Mouse (Mus musculus) G1E (cell line): Measurements from ENCODE around the gene Sgsm2. TPM values are rescaled to one million over a fixed set of nuclear protein-coding genes. Genes with fewer than 3 reads are reported as not detected.

Experiments
- ATAC-seq: 2 replicates; pipeline ENCODE4 v1.8.0; 2016; ENCODE audit warnings: mild to moderate bottlenecking; ENCODE audit not compliant: insufficient number of reproducible peaks, poor library complexity, low FRiP score, severe bottlenecking; ENCODE audit errors: extremely low read depth
- DNase-seq: peaks from one replicate; pipeline ENCODE4 v3.0.0; 2012; ENCODE audit warnings: low spot score
- H3K27me3 ChIP-seq: 2 replicates; pipeline ENCODE4 v1.6.1; 2012; ENCODE audit warnings: mild to moderate bottlenecking, low read length, inconsistent platforms; ENCODE audit not compliant: insufficient read depth
- H3K36me3 ChIP-seq: replicated peaks from 2 replicates; pipeline ENCODE3; 2012; ENCODE audit warnings: mild to moderate bottlenecking, inconsistent platforms
- H3K4me1 ChIP-seq: 2 replicates; pipeline ENCODE4 v1.6.1; 2012; ENCODE audit warnings: low read depth, low read length, inconsistent platforms, mixed read lengths; ENCODE audit not compliant: insufficient read depth
- H3K4me3 ChIP-seq: 2 replicates; pipeline ENCODE4 v1.5.1; 2012; ENCODE audit warnings: low read depth, mild to moderate bottlenecking, inconsistent platforms, low read length, moderate library complexity, mixed read lengths
- H3K9me3 ChIP-seq: replicated peaks from 2 replicates; pipeline ENCODE4 v1.6.1; 2012; ENCODE audit warnings: inconsistent platforms
- CTCF ChIP-seq: IDR thresholded peaks from 2 replicates; pipeline ENCODE4 v1.5.1; 2012; ENCODE audit warnings: low read depth, low read length, inconsistent platforms, mixed read lengths
- GATA1 ChIP-seq: IDR thresholded peaks from 2 replicates; pipeline ENCODE4 v1.6.1; 2012; ENCODE audit warnings: borderline replicate concordance, low read length, inconsistent platforms, mixed read lengths
- GATA2 ChIP-seq: IDR thresholded peaks from 2 replicates; pipeline ENCODE4 v1.6.1; 2012; ENCODE audit warnings: low read depth, low read length, inconsistent platforms, borderline replicate concordance
- POLR2AphosphoS5 ChIP-seq: IDR thresholded peaks from 2 replicates; pipeline ENCODE4 v1.6.1; 2012; ENCODE audit warnings: low read depth, low read length, inconsistent platforms; ENCODE audit not compliant: insufficient replicate concordance
- TAL1 ChIP-seq: conservative IDR thresholded peaks from 2 replicates; pipeline ENCODE4 v1.6.1; 2012; ENCODE audit warnings: low read depth, low read length, inconsistent platforms, mixed read lengths
- polyA plus RNA-seq: library from polyadenylated mRNA; stranded (reverse); fragments of >175 nt; gene quantifications from 2 replicates; pipeline ENCODE4 v1.2.3, GENCODE M21; 2012
- total RNA-seq, 2 experiments: library from RNA; stranded (forward) in 1 of 2; stranded (reverse) in 1 of 2; fragments of 200-1000 nt in 1 of 2; fragments of >200 nt in 1 of 2; fragmentation: Nextera tagmentation in 1 of 2; gene quantifications; 2 replicates each; pipeline ENCODE4 v1.2.3; 2014 to 2017

Gene Sgsm2
- total RNA-seq (2014; fragmentation: Nextera tagmentation) = 7.4 and 9.7 TPM in 2 replicates
- total RNA-seq (2017) = 4.7 and 5.2 TPM in 2 replicates
- 10.3 and 10.5 TPM in 2 replicates for polyA plus RNA-seq

- Histone ChIP-seq H3K27me3 (no peaks in the 10 kb centered on the region), H3K36me3 (peaks cover 39% of the 10 kb centered on the region), H3K4me1 (peaks cover 47% of the 10 kb centered on the region), H3K4me3 (peak within 1 kb of the TSS; percentile 88), H3K9me3 (no peaks in the 10 kb centered on the region)
- DNase-seq (peak; percentile 78), ATAC-seq (no peak)
- TF ChIP-seq GATA1 (no peak), POLR2AphosphoS5 (no peak), CTCF (no peak)
These were observed at the start of gene Sgsm2 for GRCm38 (mm10) chr11:74896901-74897677. Gene Sgsm2, minus strand, starts transcription at chr11:74897060.

GRCm38 (mm10) chr11:74946348-74946747 lies 49.5 kb upstream of the Sgsm2 start:
- H3K27me3 ChIP-seq = no peaks in the 10 kb centered on the region
- TF ChIP-seq CTCF (peak; percentile 38; the same call in 1 of the 2 replicates), TAL1 (no peak)
- peaks cover 69% of the 10 kb centered on the region for H3K36me3 ChIP-seq
- ATAC-seq = no peak
- no peak for DNase-seq
- 0 out of 2 replicates have a peak, but pooled peaks cover 2% of the 10 kb centered on the region for H3K4me1 ChIP-seq
- H3K4me3 ChIP-seq = no peak overlapping the region
- no peaks in the 10 kb centered on the region for H3K9me3 ChIP-seq

- Histone ChIP-seq H3K4me1 (peaks cover 17% of the 10 kb centered on the region), H3K27me3 (no peaks in the 10 kb centered on the region), H3K36me3 (peaks cover 62% of the 10 kb centered on the region), H3K9me3 (no peaks in the 10 kb centered on the region), H3K4me3 (no peak overlapping the region)
- ATAC-seq = no peak
- TF ChIP-seq TAL1 = no peak
- no peak for TF ChIP-seq CTCF
- TF ChIP-seq GATA1 = no peak
- TF ChIP-seq POLR2AphosphoS5 = no peak
- TF ChIP-seq GATA2 = no peak
- DNase-seq = no peak
These were observed 33.5 kb upstream of the Sgsm2 start for GRCm38 (mm10) chr11:74930391-74930790.

- Histone ChIP-seq H3K36me3 (peaks cover 49% of the 10 kb centered on the region), H3K27me3 (no peaks in the 10 kb centered on the region), H3K9me3 (no peaks in the 10 kb centered on the region), H3K4me1 (peaks cover 24% of the 10 kb centered on the region), H3K4me3 (no peak overlapping the region)
- DNase-seq (no peak), ATAC-seq (no peak)
- no peak for TF ChIP-seq GATA1
- no peak for TF ChIP-seq POLR2AphosphoS5
- TF ChIP-seq TAL1 = no peak
- TF ChIP-seq GATA2 = no peak
- TF ChIP-seq CTCF = no peak
These were observed 32.3 kb upstream of the Sgsm2 start for GRCm38 (mm10) chr11:74929111-74929510.

- Histone ChIP-seq H3K9me3 (no peaks in the 10 kb centered on the region), H3K4me1 (peaks cover 27% of the 10 kb centered on the region), H3K27me3 (no peaks in the 10 kb centered on the region), H3K4me3 (no peak overlapping the region; the same call in 1 of the 2 replicates), H3K36me3 (peaks cover 35% of the 10 kb centered on the region)
- TF ChIP-seq GATA2 (no peak), CTCF (no peak), TAL1 (no peak), POLR2AphosphoS5 (no peak), GATA1 (no peak)
- ATAC-seq (no peak), DNase-seq (no peak)
These were observed 30.4 kb upstream of the Sgsm2 start for GRCm38 (mm10) chr11:74927236-74927725.

- no peaks in the 10 kb centered on the region for H3K9me3 ChIP-seq
- H3K27me3 ChIP-seq = no peaks in the 10 kb centered on the region
- peak overlapping the region; percentile 92 for H3K4me3 ChIP-seq
- TF ChIP-seq CTCF = no peak
- peaks cover 27% of the 10 kb centered on the region for H3K4me1 ChIP-seq
- ATAC-seq (no peak), DNase-seq (peak; percentile 67)
- H3K36me3 ChIP-seq = peaks cover 33% of the 10 kb centered on the region
These were observed 29.6 kb upstream of the Sgsm2 start for GRCm38 (mm10) chr11:74926388-74927005.
